11 mouse cellular contexts compared by ENCODE assay signal in the genomic region with DNA sequence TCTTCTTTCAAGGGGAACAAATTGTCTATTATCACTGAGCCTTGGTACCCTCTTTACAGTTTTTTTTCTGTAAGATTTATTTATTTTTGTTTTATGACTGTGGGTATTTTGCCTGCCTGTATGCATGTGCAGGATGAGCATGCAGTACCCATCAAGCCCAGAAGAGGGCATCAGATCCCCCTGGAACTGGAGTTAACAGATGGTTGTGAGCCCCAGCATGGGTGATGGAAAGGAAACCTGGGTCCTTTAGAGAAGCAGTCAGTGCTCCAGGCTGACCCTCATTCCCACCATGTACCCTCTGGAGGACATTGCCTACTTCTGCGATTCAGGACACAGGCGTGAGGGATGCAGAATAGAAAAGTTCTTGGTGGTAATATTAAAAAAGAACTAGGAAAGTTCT. TPM values are rescaled to one million over a fixed set of nuclear protein-coding genes. Genes with fewer than 3 reads are reported as not detected.
DNase-seq lines count a peak whose midpoint lies in the region; ATAC-seq and TF ChIP-seq lines count a peak whose summit lies in the region.
"Had no signal": no experiment of that assay in that cellular context is flagged by ENCODE, and none has a peak within 500 bp of the region (broad histone marks: within the 10 kb centered on the region; RNA-seq: fewer than 3 reads in every experiment).

No protein-coding gene starts in this region.

- no peak overlapping the region for H3K27ac ChIP-seq in heart, adult 2 months
- H3K27ac ChIP-seq in heart, embryonic 10.5 days = no peak overlapping the region
- H3K27ac ChIP-seq in midbrain, embryonic 10.5 days (replicated peaks) = no peak overlapping the region
- H3K27ac ChIP-seq in midbrain, embryonic 16.5 days (ENCODE audit: low read length) = no peak overlapping the region
- no peak overlapping the region for H3K27ac ChIP-seq in testis, adult 2 months (ENCODE audit: control insufficient read depth, insufficient read depth, low read depth, low read length)
- H3K27ac ChIP-seq: liver, embryonic 15.5 days had no signal

- H3K27me3 ChIP-seq in heart, adult 2 months (ENCODE audit: control insufficient read depth, insufficient read depth, low read length) = peaks cover 14% of the 10 kb centered on the region
- peaks cover 46% of the 10 kb centered on the region for H3K27me3 ChIP-seq in heart, embryonic 10.5 days (ENCODE audit: insufficient read depth, poor library complexity, severe bottlenecking)
- H3K27me3 ChIP-seq in midbrain, embryonic 10.5 days (ENCODE audit: low read depth, poor library complexity, severe bottlenecking) = peaks cover 28% of the 10 kb centered on the region
- no peaks in the 10 kb centered on the region for H3K27me3 ChIP-seq in midbrain, embryonic 16.5 days (ENCODE audit: control insufficient read depth, insufficient read depth, low read depth, low read length)
- no peaks in the 10 kb centered on the region; the same call in 1 of the 2 replicates for H3K27me3 ChIP-seq in testis, adult 2 months (ENCODE audit: control insufficient read depth, insufficient read depth, low read length)

- no peak overlapping the region for H3K9ac ChIP-seq in heart, adult 2 months (ENCODE audit: low read depth, low read length)
- H3K9ac ChIP-seq in midbrain, embryonic 16.5 days (ENCODE audit: low read depth, low read length) = no peak overlapping the region
- H3K9ac ChIP-seq: liver, embryonic 15.5 days had no signal

- no peak for TF ChIP-seq POLR2A in heart, adult 2 months (IDR thresholded peaks at IDR 0.05; ENCODE audit: insufficient read depth, low read depth, low read length)
- TF ChIP-seq POLR2A in testis, adult 2 months (IDR thresholded peaks at IDR 0.05; ENCODE audit: control insufficient read depth, low read depth, low read length) = no peak

- 100% methylated on average over 2 of the region's 2 CpGs for WGBS in heart, adult 2 months
- 96% methylated on average over 2 of the region's 2 CpGs for WGBS in heart, embryonic 10.5 days
- WGBS in midbrain, embryonic 10.5 days = 97% methylated on average over 2 of the region's 2 CpGs
- WGBS in midbrain, embryonic 16.5 days = 97% methylated on average over 2 of the region's 2 CpGs

- no peak overlapping the region for H3K4me2 ChIP-seq in midbrain, embryonic 16.5 days (ENCODE audit: low read length)
- H3K4me2 ChIP-seq: heart, embryonic 11.5 days; liver, embryonic 15.5 days had no signal

- DNase-seq in heart, adult 2 months = no peak
- no peak for DNase-seq in heart, embryonic 10.5 days (ENCODE audit: low spot score)
- DNase-seq in midbrain, embryonic 10.5 days (ENCODE audit: low spot score) = peak; percentile 37
- peak; percentile 72 for DNase-seq in ZHBTc4 (ENCODE audit: low read depth, low spot score)
- no peak for DNase-seq in ovary, postnatal 14 days (ENCODE audit: low spot score)
- DNase-seq in ovary, adult 18-20 months (ENCODE audit: low spot score) = no peak
- DNase-seq: kidney, adult 8-10 months had no signal

- no peak overlapping the region for H3K4me3 ChIP-seq in heart, adult 2 months
- no peak overlapping the region for H3K4me3 ChIP-seq in heart, embryonic 10.5 days
- H3K4me3 ChIP-seq in midbrain, embryonic 10.5 days = no peak overlapping the region
- H3K4me3 ChIP-seq in midbrain, embryonic 16.5 days (ENCODE audit: low read depth, low read length) = no peak overlapping the region
- no peak overlapping the region for H3K4me3 ChIP-seq in testis, adult 2 months (ENCODE audit: control insufficient read depth, low read depth, low read length)
- H3K4me3 ChIP-seq: liver, embryonic 15.5 days had no signal

- intact Hi-C loops in heart, adult 2 months (cut with DNase I) = loop anchor here (10.0 kb wide), 2 partner anchors 207 to 263 kb away; a partner anchor contains a TSS

- no peaks in the 10 kb centered on the region for H3K9me3 ChIP-seq in heart, embryonic 10.5 days
- H3K9me3 ChIP-seq in midbrain, embryonic 10.5 days (replicated peaks) = peaks cover 4% of the 10 kb centered on the region; the same call in 1 of the 2 replicates
- no peaks in the 10 kb centered on the region; the same call in 1 of the 2 replicates for H3K9me3 ChIP-seq in midbrain, embryonic 16.5 days (replicated peaks; ENCODE audit: control insufficient read depth, low read length, poor library complexity, severe bottlenecking)
- H3K9me3 ChIP-seq: liver, embryonic 15.5 days had no signal

- no peak for TF ChIP-seq EP300 in heart, adult 2 months (IDR thresholded peaks at IDR 0.05; ENCODE audit: insufficient read depth, low read depth, low read length)

- no peak for ATAC-seq in midbrain, embryonic 16.5 days

- no peaks in the 10 kb centered on the region for H3K36me3 ChIP-seq in heart, adult 2 months (ENCODE audit: control insufficient read depth, insufficient read depth, low read length)
- H3K36me3 ChIP-seq in heart, embryonic 10.5 days = no peaks in the 10 kb centered on the region
- H3K36me3 ChIP-seq in midbrain, embryonic 10.5 days = peaks cover 22% of the 10 kb centered on the region
- H3K36me3 ChIP-seq in midbrain, embryonic 16.5 days (ENCODE audit: control insufficient read depth, insufficient read depth, low read length) = no peaks in the 10 kb centered on the region
- H3K36me3 ChIP-seq in testis, adult 2 months (ENCODE audit: control insufficient read depth, insufficient read depth, low read length) = no peaks in the 10 kb centered on the region
- H3K36me3 ChIP-seq: liver, embryonic 15.5 days had no signal

- H3K4me1 ChIP-seq in heart, adult 2 months (ENCODE audit: control insufficient read depth, insufficient read depth, low read length) = peaks cover 4% of the 10 kb centered on the region
- H3K4me1 ChIP-seq in heart, embryonic 10.5 days = peaks cover 30% of the 10 kb centered on the region
- H3K4me1 ChIP-seq in midbrain, embryonic 10.5 days = peaks cover 57% of the 10 kb centered on the region
- peaks cover 34% of the 10 kb centered on the region for H3K4me1 ChIP-seq in midbrain, embryonic 16.5 days (ENCODE audit: control insufficient read depth, insufficient read depth, low read length)
- H3K4me1 ChIP-seq in testis, adult 2 months (ENCODE audit: control insufficient read depth, insufficient read depth, low read length) = peaks cover 16% of the 10 kb centered on the region

- no peaks in the 10 kb centered on the region for H3K79me2 ChIP-seq in heart, adult 2 months (replicated peaks; ENCODE audit: control insufficient read depth, insufficient read depth, low read length)

- TF ChIP-seq CTCF in heart, adult 2 months (IDR thresholded peaks at IDR 0.05) = peak; percentile 51
- peak; percentile 65; the same call in 1 of the 2 replicates for TF ChIP-seq CTCF in testis, adult 2 months (IDR thresholded peaks at IDR 0.05; ENCODE audit: control insufficient read depth, insufficient read depth, insufficient replicate concordance, low read depth, low read length)

RNA-seq across cellular contexts. Expression of a gene that starts 4.4 kb away (rescaled TPM):
- 1 to 10 TPM; 1.1 to 1.3 TPM for total RNA-seq in heart, adult 2 months (2021)
- polyA plus RNA-seq in heart, adult 2 months (2012; rRNA removed) = 1.7 and 2.3 TPM in 2 replicates
- 1.7 and 2.0 TPM in 2 replicates for polyA plus RNA-seq in heart, embryonic 10.5 days (2016; fragmentation: Nextera tagmentation; extraction: Ambion mirVana)
- 45.5 and 52.3 TPM in 2 replicates for polyA plus RNA-seq in midbrain, embryonic 10.5 days (2016; fragmentation: Nextera tagmentation; extraction: Ambion mirVana)
- 54.5 and 55.3 TPM in 2 replicates for polyA plus RNA-seq in midbrain, embryonic 16.5 days (2015; fragmentation: Nextera tagmentation; extraction: Ambion mirVana)
- polyA plus RNA-seq in testis, adult 2 months (2012; rRNA removed) = 9.3 and 14.6 TPM in 2 replicates

Comparison
In these comparisons a context has a peak if more than half of its experiments do, and no peak if none do; other contexts are left out.
1. DNase-seq: peak in midbrain, embryonic 10.5 days (single experiment) and ZHBTc4 (single experiment); none in heart, adult 2 months (0 of 2), heart, embryonic 10.5 days (single experiment), ovary, postnatal 14 days (single experiment) and ovary, adult 18-20 months (single experiment).